Mouse (Mus musculus): ENCODE data around the gene Abcf2. TPM values are rescaled to one million over a fixed set of nuclear protein-coding genes. Genes with fewer than 3 reads are reported as not detected.
A peak's percentile ranks its signal among the peaks of the same experiment; 100 is the strongest.

Gene Abcf2
- total RNA-seq, 2 experiments from 2014 or later, result 48.0 to 53.2 TPM

DNA sequence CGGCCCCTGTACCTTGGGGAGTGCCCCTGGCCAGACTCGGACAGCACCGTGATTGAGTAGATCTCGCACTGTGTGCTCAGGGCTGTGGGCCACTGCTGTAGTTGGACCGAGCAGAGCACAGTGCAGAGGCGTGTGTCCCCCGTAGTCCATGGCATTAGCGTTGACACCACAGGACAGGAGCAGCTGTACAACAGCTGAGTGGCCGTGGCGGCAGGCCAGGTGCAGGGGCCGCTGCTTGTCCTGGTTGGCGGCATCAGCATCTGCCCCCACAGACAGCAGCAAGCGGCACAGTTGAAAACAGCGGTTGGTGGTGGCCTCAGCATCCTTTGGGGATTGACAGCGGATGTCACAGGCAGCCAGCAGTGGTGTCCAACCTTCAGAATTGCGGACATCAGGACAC is 39.6 kb downstream of the Abcf2 start:
- no peak for DNase-seq (ENCODE audit: low spot score)

GRCm38 (mm10) chr5:24536511-24536910 is 40.8 kb downstream of the Abcf2 start:
- intact Hi-C loops (cut with DNase I), result no loop called here
- DNase-seq (ENCODE audit: low spot score), result no peak

More for the DNA sequence above, 39.6 kb downstream of the Abcf2 start:
- intact Hi-C loops (cut with DNase I), result no loop called here

GRCm38 (mm10) chr5:24535731-24536130 is 41.5 kb downstream of the Abcf2 start:
- DNase-seq (ENCODE audit: low spot score), result no peak
- intact Hi-C loops (cut with DNase I), result no loop called here

GRCm38 (mm10) chr5:24534292-24534691 is 43.0 kb downstream of the Abcf2 start:
- no peak for DNase-seq (ENCODE audit: low spot score)
- intact Hi-C loops (cut with DNase I), result loop anchor here (5.0 kb wide), 3 partner anchors 43 to 118 kb away; partner anchors contain the start of gene Abcf2

- no peak for DNase-seq (ENCODE audit: low spot score)
- intact Hi-C loops (cut with DNase I), result loop anchor here (5.0 kb wide), 3 partner anchors 44 to 119 kb away; partner anchors contain the start of gene Abcf2
Observed at GRCm38 (mm10) chr5:24533391-24533790, 43.9 kb downstream of the Abcf2 start.

DNA sequence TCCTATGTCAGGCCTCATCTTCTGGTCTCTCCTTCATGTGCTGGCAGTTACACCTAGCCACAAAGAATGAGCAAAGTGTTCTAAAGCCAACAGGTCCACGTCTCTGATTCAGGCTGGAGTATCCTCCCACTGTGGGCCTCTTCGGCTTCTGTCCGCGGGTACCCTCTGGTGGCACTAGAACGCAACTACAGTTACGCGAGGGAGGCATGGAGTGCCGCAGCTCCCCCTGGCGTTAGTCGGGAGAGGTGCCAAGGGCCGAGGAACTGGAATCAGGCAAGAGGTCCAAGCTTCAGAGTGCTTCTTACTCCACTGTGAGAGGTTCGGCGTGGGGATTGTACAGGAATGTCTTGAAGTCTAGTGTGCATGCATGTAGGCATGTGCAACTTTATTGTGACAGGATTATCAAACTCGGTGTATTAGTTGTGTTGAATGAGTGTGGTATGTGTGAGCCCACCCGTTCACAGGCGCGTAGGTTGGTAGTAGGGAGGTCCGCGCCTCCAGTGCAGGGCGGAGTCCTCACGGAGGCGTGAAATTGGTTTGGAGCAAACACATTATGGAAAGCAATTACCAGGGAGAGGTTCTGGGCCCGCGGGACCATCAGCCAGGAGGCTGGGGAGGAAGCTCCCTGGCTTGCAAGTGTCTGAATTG is 47.1 kb downstream of the Abcf2 start:
- intact Hi-C loops (cut with DNase I), result loop anchor here (1.0 to 5.0 kb wide), 4 partner anchors 20 to 122 kb away; partner anchors contain the start of gene Abcf2
- DNase-seq (ENCODE audit: low spot score), result peak; percentile 79

GRCm38 (mm10) chr5:24527780-24528179 is 49.5 kb downstream of the Abcf2 start:
- intact Hi-C loops (cut with DNase I), result no loop called here
- DNase-seq (ENCODE audit: low spot score), result no peak

GRCm38 (mm10) chr5:24526889-24527230 is 50.4 kb downstream of the Abcf2 start, which contains the start of gene Gbx1:
TSS of gene Gbx1 (minus strand) at chr5:24527202.
- no peak for DNase-seq (ENCODE audit: low spot score)
- intact Hi-C loops (cut with DNase I), result no loop called here

DNA sequence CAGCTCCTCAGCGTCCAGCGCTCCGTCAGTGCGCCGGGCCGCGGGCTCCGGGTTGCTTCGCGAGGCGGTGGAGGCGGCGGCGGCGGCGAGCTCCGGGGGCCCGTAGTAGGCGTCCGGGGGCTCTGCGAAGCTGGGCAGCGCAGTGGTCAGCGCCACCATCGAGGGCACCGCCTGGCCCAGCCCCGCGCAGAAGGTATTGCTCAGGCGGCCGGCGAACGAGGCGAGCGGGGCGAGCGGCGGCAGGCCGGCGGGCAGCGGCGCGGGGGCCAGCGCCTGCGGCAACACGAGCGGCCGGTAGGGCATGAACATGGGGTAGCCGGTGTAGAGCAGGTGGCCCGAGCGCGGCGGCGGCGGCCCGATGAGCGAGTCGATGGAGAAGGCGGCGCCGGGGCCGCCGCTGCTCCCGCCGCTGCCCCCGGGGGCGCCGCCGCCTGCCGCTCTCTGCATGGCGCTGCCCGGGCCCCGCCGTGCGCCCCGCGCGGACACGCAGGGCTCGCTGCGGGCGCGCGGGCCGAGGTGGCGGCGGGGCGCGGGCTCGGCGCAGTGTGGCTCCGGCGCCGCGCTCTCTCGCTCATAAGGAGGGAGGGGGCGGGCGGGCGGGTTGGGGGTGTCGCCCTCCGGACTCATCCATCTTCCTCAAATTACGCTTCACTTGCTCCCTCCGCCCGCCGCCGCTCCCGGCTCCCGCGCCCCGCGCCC is 50.9 kb downstream of the Abcf2 start:
- no peak for DNase-seq (ENCODE audit: low spot score)
- intact Hi-C loops (cut with DNase I), result no loop called here

DNA sequence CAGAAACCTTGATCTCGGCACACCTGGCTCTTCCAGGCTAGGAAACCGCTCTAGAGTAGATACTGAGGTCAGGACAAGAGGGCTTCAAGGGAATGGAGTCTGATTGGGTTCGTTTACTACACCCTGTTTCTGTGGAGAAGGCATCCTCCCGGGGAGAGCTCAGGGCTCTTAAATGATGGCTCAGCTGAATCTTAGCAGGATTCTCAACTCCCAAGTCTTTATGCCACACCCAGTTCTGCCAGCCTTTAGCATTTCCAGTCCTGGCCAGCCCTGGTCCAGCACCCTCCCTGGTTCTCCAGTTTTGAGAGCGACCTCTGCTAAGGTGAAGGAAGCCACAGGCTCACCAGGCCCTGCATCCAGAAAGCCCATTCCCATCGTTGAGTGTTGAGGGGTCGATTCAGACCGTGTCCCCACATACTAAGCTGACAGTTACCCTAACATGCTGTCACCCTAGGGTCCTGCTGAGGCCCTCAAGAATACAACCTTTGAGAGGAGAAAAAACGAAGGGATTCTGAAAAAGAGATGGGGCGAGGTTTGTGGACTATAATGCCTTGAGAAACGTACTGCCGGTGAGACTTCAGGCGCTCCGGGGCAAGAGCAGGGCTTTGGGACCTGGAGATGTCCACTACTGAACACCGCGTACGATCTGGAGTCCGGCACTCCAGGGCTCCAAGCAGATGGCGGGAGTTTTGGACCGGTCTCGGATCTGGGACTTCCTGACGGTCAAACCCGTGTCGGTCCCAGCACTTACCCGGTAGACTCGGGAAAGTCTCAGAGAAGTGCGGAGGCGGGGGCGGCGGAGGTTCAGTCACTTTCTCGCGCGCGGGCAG is 51.7 kb downstream of the Abcf2 start:
- intact Hi-C loops (cut with DNase I), result no loop called here
- DNase-seq (ENCODE audit: low spot score), result no peak

DNA sequence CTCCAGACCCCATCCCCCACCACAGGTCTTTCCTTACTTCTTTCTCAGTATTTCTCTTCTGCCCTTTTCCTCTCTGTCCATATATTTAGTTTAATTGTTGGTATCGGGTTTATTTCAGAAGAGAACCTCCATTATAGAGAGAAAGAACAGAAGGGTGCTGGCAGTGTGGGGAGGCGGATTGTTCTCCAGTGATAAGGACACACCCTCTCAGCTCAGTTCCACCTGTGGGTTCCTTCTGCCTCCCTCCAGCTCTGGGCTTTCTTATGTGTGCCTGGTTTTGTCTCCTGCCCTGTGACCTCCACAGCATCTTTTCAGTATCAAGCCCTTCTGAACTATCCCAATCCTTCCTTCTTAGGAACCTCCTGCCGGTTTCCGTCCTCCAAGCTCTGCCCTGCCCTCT is 52.7 kb downstream of the Abcf2 start:
- intact Hi-C loops (cut with DNase I), result no loop called here

GRCm38 (mm10) chr5:24523806-24524205 is 53.5 kb downstream of the Abcf2 start:
- DNase-seq (ENCODE audit: low spot score), result no peak
- intact Hi-C loops (cut with DNase I), result no loop called here

More for the DNA sequence above, 52.7 kb downstream of the Abcf2 start:
- no peak for DNase-seq (ENCODE audit: low spot score)

GRCm38 (mm10) chr5:24521366-24521765 is 55.9 kb downstream of the Abcf2 start:
- intact Hi-C loops (cut with DNase I), result no loop called here

More at GRCm38 (mm10) chr5:24521366-24521765, 55.9 kb downstream of the Abcf2 start:
- DNase-seq (ENCODE audit: low spot score), result no peak

Small RNAs within 50 kb of the gene (microRNA-seq; reads per million reads assigned to microRNA genes)
- 265 reads per million, percentile 68 among the genes with 10 or more reads in this experiment for gene Mir671

Other genes with a start within 250 kb of the Abcf2 start
- gene Kcnh2, start 225.9 kb downstream of the Abcf2 start, total RNA-seq (2021), result 10 to 100 TPM; 62.4 to 67.2 TPM
- 10 to 100 TPM; 24.1 to 28.1 TPM for gene Nos3, start 212.7 kb downstream of the Abcf2 start, total RNA-seq (2021)
- gene Atg9b, start 185.3 kb downstream of the Abcf2 start, total RNA-seq (2021), result 1 to 10 TPM in 1 of 2 experiments, under 1 TPM in 1; 0.42 to 1.2 TPM
- gene Abcb8, start 183.8 kb downstream of the Abcf2 start, total RNA-seq (2021), result 10 to 100 TPM; 82.8 to 83.7 TPM
- gene Asic3, start 164.1 kb downstream of the Abcf2 start, total RNA-seq (2021), result under 1 TPM in 1 of 2 experiments, not detected in 1; 0.17 TPM
- gene Cdk5, start 153.9 kb downstream of the Abcf2 start, total RNA-seq (2021), result 10 to 100 TPM; 19.2 to 22.8 TPM
- gene Slc4a2, start 153.6 kb downstream of the Abcf2 start, total RNA-seq (2021), result 10 to 100 TPM; 29.7 to 31.3 TPM
- gene Fastk, start 132.2 kb downstream of the Abcf2 start, total RNA-seq (2021), result 100 to 1,000 TPM; 275 to 314 TPM
- 10 to 100 TPM in 1 of 2 experiments, 1 to 10 TPM in 1; 9.1 to 12.0 TPM for gene Tmub1, start 129.6 kb downstream of the Abcf2 start, total RNA-seq (2021)
- 10 to 100 TPM; 80.4 to 80.7 TPM for gene Agap3, start 125.3 kb downstream of the Abcf2 start, total RNA-seq (2021)
- gene Gbx1, start 50.3 kb downstream of the Abcf2 start, total RNA-seq (2021), result not detected
- 10 to 100 TPM; 85.1 to 85.9 TPM for gene Asb10, start 36.5 kb downstream of the Abcf2 start, total RNA-seq (2021)
- not detected for gene 4931409K22Rik, start 20.7 kb downstream of the Abcf2 start, total RNA-seq (2021)
- gene Chpf2, start 9.3 kb upstream of the Abcf2 start, total RNA-seq (2021), result 1 to 10 TPM; 7.8 to 9.7 TPM
- 10 to 100 TPM; 69.0 to 69.3 TPM for gene Smarcd3, start 46.9 kb upstream of the Abcf2 start, total RNA-seq (2021)
- gene Nub1, start 108.1 kb upstream of the Abcf2 start, total RNA-seq (2021), result 10 to 100 TPM; 30.0 to 33.6 TPM
- gene Wdr86, start 153.3 kb upstream of the Abcf2 start, total RNA-seq (2021), result under 1 TPM; 0.44 to 0.59 TPM
- gene Crygn, start 180.5 kb upstream of the Abcf2 start, total RNA-seq (2021), result not detected